Mouse (Mus musculus): ENCODE measurements around the gene Olfr924. TPM values are rescaled to one million over a fixed set of nuclear protein-coding genes. Genes with fewer than 3 reads are reported as not detected.
"Not testable (repeated sequence)": the region's sequence is repeated elsewhere in the genome, so short reads cannot be mapped to it uniquely, and the experiment has no call there.

The Olfr924 gene
- total RNA-seq (2014; fragmentation: Nextera tagmentation) (not detected in 2 replicates), total RNA-seq (2017) (not detected in 2 replicates)

DNA sequence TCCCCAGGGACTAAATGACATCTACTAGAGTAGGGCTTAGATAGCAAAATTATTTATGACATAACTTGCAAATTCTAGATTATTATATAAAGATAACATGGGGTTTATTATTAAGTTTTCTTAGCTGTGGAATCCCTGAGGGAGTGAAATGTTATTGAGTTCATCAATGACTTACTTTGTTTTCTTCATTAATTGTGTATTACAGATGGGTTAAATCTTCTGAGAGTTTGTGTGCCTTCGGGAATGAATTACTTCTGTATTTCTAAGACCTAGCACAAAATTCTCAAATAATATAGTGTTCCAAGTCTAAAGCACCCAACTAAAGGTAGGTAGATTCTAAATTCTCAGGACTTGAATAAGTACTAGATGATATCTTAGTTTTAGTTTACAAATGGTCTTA lies at the start of gene Olfr924:
Gene Olfr924, plus strand, starts transcription at position 301 of the 400 bp plus-strand sequence.
- ATAC-seq (replicated peaks; ENCODE audit: low FRiP score, low TSS enrichment, poor library complexity, severe bottlenecking): no peak

DNA sequence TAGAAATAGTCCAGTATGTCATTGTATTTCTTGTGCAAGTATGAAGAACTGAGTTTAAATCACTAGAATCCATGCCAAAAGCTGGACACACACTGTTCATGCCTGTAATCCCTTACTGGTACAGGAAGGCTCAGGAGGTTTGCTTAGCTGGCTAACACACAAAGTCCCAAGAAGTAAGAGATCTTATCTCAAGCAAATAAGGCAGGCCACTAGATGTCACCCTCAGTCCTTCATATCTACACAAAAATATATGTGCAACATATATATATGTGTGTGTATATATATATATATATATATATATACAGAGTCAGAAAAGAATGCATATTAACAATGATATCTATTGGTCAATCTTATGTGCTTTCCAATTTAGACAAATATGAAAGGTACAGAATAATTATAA lies 38.6 kb upstream of the Olfr924 start:
- no peak for ATAC-seq (replicated peaks; ENCODE audit: low FRiP score, low TSS enrichment, poor library complexity, severe bottlenecking)

DNA sequence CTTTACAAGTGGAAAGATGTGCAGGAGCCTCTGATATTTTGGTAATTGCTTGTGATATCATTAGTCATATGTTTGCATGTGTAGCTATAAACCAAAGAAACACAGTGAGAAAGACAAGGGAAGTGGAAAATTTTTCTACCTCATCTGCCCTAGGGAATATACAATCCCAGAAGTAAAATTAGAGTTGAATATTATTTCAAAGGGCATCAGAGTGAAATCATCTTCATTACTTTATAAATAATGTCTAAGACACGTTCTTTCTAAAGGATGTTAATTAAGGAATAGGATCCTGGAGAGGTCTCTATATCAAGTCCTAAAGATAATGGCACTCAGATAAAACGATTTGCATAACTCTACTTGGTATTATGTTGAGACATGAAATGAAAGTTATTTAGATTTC lies 29.9 kb upstream of the Olfr924 start, which contains the start of gene Olfr922:
Gene Olfr922, plus strand, starts transcription at position 301 of the 400 bp plus-strand sequence.
- ATAC-seq (replicated peaks; ENCODE audit: low FRiP score, low TSS enrichment, poor library complexity, severe bottlenecking): no peak

DNA sequence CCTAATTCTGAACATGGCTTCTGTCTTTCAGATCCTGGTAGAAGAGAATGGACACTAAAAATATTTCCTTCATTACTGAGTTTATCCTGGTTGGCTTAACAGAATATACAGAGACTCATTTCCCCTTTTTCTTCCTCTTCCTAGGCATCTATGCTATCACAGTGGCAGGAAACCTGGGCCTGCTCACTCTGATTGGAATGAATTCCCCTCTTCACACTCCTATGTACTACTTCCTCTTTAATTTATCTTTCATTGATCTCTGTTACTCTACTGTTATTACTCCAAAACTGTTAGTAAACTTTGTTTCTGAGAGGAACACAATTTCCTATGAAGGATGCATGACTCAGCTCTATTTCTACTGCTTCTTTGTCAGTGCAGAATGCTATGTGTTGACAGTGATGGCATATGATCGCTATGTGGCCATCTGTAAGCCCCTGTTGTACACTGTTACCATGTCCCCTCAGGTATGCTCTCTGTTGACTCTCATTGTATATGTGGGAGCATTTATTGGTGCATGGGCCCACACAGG lies 28.7 kb upstream of the Olfr924 start:
- no peak for ATAC-seq (replicated peaks; ENCODE audit: low FRiP score, low TSS enrichment, poor library complexity, severe bottlenecking)

DNA sequence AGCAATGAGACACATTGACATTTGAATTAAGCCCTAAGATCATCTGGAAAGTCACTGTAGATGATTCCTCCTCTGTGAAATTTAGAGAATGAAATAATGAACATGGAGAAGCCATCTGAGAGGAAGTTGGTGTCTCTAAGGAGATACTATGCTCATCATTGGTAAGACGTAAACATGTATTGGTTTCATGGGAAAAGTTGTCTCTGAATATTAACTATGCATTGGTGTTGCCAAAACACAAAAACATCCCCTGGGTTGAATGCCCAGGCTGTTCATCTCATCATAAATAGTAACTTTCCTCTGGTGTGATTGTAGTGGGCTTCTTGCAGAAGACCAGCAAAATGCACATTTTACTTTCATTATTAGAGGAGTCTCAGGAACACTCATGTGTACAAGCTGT lies 18.0 kb upstream of the Olfr924 start, which contains the start of gene Olfr923:
Gene Olfr923, plus strand, starts transcription at position 301 of the 400 bp plus-strand sequence.
- no peak for ATAC-seq (replicated peaks; ENCODE audit: low FRiP score, low TSS enrichment, poor library complexity, severe bottlenecking)

DNA sequence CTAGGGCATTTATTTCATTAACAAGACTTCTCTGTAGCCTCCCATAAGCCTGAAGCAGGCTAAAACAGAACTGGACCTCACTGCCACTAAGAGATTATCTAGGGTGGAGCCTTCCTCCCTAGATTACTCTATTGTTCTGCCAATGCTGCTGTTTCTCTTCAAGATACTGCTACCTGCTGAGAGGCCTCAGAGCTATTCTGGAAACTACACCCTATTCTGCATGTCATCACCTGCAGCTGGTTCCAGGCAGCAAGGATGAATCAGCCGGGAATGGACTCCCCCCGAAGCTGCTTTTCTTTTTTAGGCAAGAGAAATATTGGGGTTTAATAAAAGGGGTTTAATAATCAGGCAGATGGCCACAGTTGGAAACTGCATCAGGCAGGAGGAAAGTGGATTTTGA lies 11.2 kb upstream of the Olfr924 start:
- no peak for ATAC-seq (replicated peaks; ENCODE audit: low FRiP score, low TSS enrichment, poor library complexity, severe bottlenecking)

DNA sequence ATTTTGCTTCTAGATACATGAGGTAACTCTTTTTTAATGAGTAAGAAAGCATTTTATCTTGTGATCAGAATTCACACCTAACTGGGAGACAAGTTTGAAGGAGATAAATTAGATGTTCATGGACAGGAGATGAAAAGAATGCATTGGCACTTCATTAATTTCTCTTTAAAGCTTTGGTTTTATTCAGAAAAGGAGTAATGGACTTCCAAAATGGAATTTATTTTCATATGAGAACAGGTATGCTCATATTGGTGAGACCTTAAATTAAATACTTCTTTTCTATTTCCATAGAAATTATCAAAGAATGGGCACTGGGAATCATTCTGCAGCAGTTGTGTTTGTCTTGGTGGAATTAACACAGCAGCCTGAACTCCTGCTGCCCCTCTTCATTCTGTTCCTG lies 10.5 kb downstream of the Olfr924 start, which contains the start of gene Olfr26:
Gene Olfr26, plus strand, starts transcription at position 301 of the 400 bp plus-strand sequence.
- no peak for ATAC-seq (replicated peaks; ENCODE audit: low FRiP score, low TSS enrichment, poor library complexity, severe bottlenecking)

DNA sequence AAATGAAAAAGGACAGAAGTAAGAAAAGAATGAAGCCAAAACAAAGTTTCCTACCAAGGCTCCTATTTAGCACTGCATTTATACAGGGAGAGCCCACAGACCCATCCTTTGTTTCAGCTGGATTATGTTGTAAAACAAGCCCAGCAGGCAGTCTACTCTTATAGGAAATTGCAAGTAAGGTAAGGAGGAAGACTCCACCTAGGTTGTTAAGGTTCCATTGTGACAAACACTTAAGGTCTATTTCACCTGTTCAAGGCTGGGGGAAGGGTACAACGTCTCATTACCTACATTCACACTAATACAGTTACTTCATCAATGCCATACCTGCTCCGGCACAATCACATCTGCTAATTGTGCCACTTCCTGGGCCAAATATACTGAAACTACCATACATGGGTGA lies 30.6 kb downstream of the Olfr924 start:
- not testable (repeated sequence) for ATAC-seq (replicated peaks; ENCODE audit: low FRiP score, low TSS enrichment, poor library complexity, severe bottlenecking)

DNA sequence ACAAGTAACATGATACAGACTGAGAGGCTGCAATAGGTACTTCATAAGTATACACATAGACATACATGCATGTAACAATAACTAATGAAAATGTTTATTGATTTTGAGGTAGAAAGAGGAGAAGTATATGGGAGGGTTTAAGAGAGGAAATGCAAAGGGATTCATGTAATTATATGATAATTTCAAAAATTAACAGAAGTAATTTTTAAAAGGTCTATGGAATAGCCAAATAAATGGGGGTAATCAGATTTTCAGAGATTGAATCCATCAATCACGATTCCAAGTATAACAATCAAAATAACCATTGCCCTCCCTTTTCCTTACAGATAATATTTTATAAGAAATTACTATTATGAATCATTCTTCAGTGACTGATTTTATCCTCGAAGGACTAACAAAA lies 32.6 kb downstream of the Olfr924 start, which contains the start of gene Olfr926:
Gene Olfr926, plus strand, starts transcription at position 301 of the 400 bp plus-strand sequence.
- ATAC-seq (replicated peaks; ENCODE audit: low FRiP score, low TSS enrichment, poor library complexity, severe bottlenecking): no peak

Other genes starting within 250 kb of the Olfr924 start
- not detected in 2 replicates for gene Olfr914, start 239.3 kb upstream of the Olfr924 start, total RNA-seq (2014; fragmentation: Nextera tagmentation)
- not detected in 2 replicates for gene Olfr914, start 239.3 kb upstream of the Olfr924 start, total RNA-seq (2017)
- not detected in 2 replicates for gene Olfr916, start 184.6 kb upstream of the Olfr924 start, total RNA-seq (2014; fragmentation: Nextera tagmentation)
- not detected in 2 replicates for gene Olfr916, start 184.6 kb upstream of the Olfr924 start, total RNA-seq (2017)
- not detected in 2 replicates for gene Olfr917, start 178.6 kb upstream of the Olfr924 start, total RNA-seq (2014; fragmentation: Nextera tagmentation)
- not detected in 2 replicates for gene Olfr917, start 178.6 kb upstream of the Olfr924 start, total RNA-seq (2017)
- gene Olfr918, start 169.8 kb upstream of the Olfr924 start, total RNA-seq (2014; fragmentation: Nextera tagmentation): not detected in 2 replicates
- not detected in 2 replicates for gene Olfr918, start 169.8 kb upstream of the Olfr924 start, total RNA-seq (2017)
- not detected in 2 replicates for gene Olfr919, start 140.8 kb upstream of the Olfr924 start, total RNA-seq (2014; fragmentation: Nextera tagmentation)
- not detected in 2 replicates for gene Olfr919, start 140.8 kb upstream of the Olfr924 start, total RNA-seq (2017)
- 12.3 and 16.2 TPM in 2 replicates for gene Vwa5a, start 126.2 kb upstream of the Olfr924 start, total RNA-seq (2014; fragmentation: Nextera tagmentation)
- 19.6 and 21.5 TPM in 2 replicates for gene Vwa5a, start 126.2 kb upstream of the Olfr924 start, total RNA-seq (2017)
- 0.15 TPM in 1 of 2 replicates, not detected in the other for gene Olfr920, start 92.2 kb upstream of the Olfr924 start, total RNA-seq (2014; fragmentation: Nextera tagmentation)
- gene Olfr920, start 92.2 kb upstream of the Olfr924 start, total RNA-seq (2017): 0.19 and 0.33 TPM in 2 replicates
- not detected in 2 replicates for gene Olfr921, start 71.4 kb upstream of the Olfr924 start, total RNA-seq (2014; fragmentation: Nextera tagmentation)
- not detected in 2 replicates for gene Olfr921, start 71.4 kb upstream of the Olfr924 start, total RNA-seq (2017)
- not detected in 2 replicates for gene Olfr922, start 29.8 kb upstream of the Olfr924 start, total RNA-seq (2014; fragmentation: Nextera tagmentation)
- gene Olfr922, start 29.8 kb upstream of the Olfr924 start, total RNA-seq (2017): not detected in 2 replicates
- not detected in 2 replicates for gene Olfr923, start 17.9 kb upstream of the Olfr924 start, total RNA-seq (2014; fragmentation: Nextera tagmentation)
- gene Olfr923, start 17.9 kb upstream of the Olfr924 start, total RNA-seq (2017): not detected in 2 replicates
- gene Olfr26, start 10.6 kb downstream of the Olfr924 start, total RNA-seq (2014; fragmentation: Nextera tagmentation): not detected in 2 replicates
- not detected in 2 replicates for gene Olfr26, start 10.6 kb downstream of the Olfr924 start, total RNA-seq (2017)
- not detected in 2 replicates for gene Olfr926, start 32.7 kb downstream of the Olfr924 start, total RNA-seq (2014; fragmentation: Nextera tagmentation)
- gene Olfr926, start 32.7 kb downstream of the Olfr924 start, total RNA-seq (2017): not detected in 2 replicates
- gene Olfr930, start 85.4 kb downstream of the Olfr924 start, total RNA-seq (2014; fragmentation: Nextera tagmentation): not detected in 2 replicates
- not detected in 2 replicates for gene Olfr930, start 85.4 kb downstream of the Olfr924 start, total RNA-seq (2017)
- not detected in 2 replicates for gene Olfr933, start 127.9 kb downstream of the Olfr924 start, total RNA-seq (2014; fragmentation: Nextera tagmentation)
- gene Olfr933, start 127.9 kb downstream of the Olfr924 start, total RNA-seq (2017): not detected in 2 replicates
- gene Olfr934, start 143.9 kb downstream of the Olfr924 start, total RNA-seq (2014; fragmentation: Nextera tagmentation): not detected in 2 replicates
- gene Olfr934, start 143.9 kb downstream of the Olfr924 start, total RNA-seq (2017): not detected in 2 replicates
- not detected in 2 replicates for gene Olfr935, start 155.2 kb downstream of the Olfr924 start, total RNA-seq (2014; fragmentation: Nextera tagmentation)
- gene Olfr935, start 155.2 kb downstream of the Olfr924 start, total RNA-seq (2017): not detected in 2 replicates
- gene Olfr146, start 178.9 kb downstream of the Olfr924 start, total RNA-seq (2014; fragmentation: Nextera tagmentation): not detected in 2 replicates
- gene Olfr146, start 178.9 kb downstream of the Olfr924 start, total RNA-seq (2017): not detected in 2 replicates
- gene Olfr937, start 220.5 kb downstream of the Olfr924 start, total RNA-seq (2014; fragmentation: Nextera tagmentation): not detected in 2 replicates
- gene Olfr937, start 220.5 kb downstream of the Olfr924 start, total RNA-seq (2017): not detected in 2 replicates
- not detected in 2 replicates for gene Olfr938, start 234.4 kb downstream of the Olfr924 start, total RNA-seq (2014; fragmentation: Nextera tagmentation)
- not detected in 2 replicates for gene Olfr938, start 234.4 kb downstream of the Olfr924 start, total RNA-seq (2017)